Mouse (Mus musculus) neural tube, embryonic 13.5 days (tissue): ENCODE results near the gene Amfr. TPM values are rescaled to one million over a fixed set of nuclear protein-coding genes. Genes with fewer than 3 reads are reported as not detected.
"Not testable (repeated sequence)": the region's sequence is repeated elsewhere in the genome, so short reads cannot be mapped to it uniquely, and the experiment has no call there.

Experiments
- ATAC-seq: fragments of 200-750 bp; cut with Nextera tagmentation; 2 replicates; pipeline ENCODE4 v1.8.0; 2017; ENCODE audit warnings: low read depth, mild to moderate bottlenecking, moderate TSS enrichment, moderate library complexity
- H3K27ac ChIP-seq: fragments of 300-500 bp; sonication (generic); replicated peaks from 2 replicates; pipeline ENCODE4 v1.5.1; 2015; ENCODE audit warnings: moderate library complexity, mild to moderate bottlenecking, inconsistent platforms
- H3K27me3 ChIP-seq: fragments of 300-500 bp; sonication (generic); 2 replicates; pipeline ENCODE4 v1.6.1; 2015; ENCODE audit warnings: mild to moderate bottlenecking, inconsistent platforms
- H3K36me3 ChIP-seq: fragments of 300-500 bp; sonication (generic); 2 replicates; pipeline ENCODE4 v1.6.1; 2015; ENCODE audit warnings: mild to moderate bottlenecking, inconsistent platforms
- H3K4me1 ChIP-seq: fragments of 300-500 bp; sonication (generic); replicated peaks from 2 replicates; pipeline ENCODE4 v1.6.1; 2015; ENCODE audit warnings: inconsistent platforms
- H3K4me2 ChIP-seq: fragments of 300-500 bp; sonication (generic); 2 replicates; pipeline ENCODE4 v1.6.1; 2015; ENCODE audit warnings: inconsistent platforms, mild to moderate bottlenecking, moderate library complexity
- H3K4me3 ChIP-seq: fragments of 300-500 bp; sonication (generic); 2 replicates; pipeline ENCODE4 v1.5.1; 2015; ENCODE audit warnings: mild to moderate bottlenecking, inconsistent platforms
- H3K9ac ChIP-seq: fragments of 300-500 bp; sonication (generic); 2 replicates; pipeline ENCODE4 v1.6.1; 2015; ENCODE audit warnings: moderate library complexity, mild to moderate bottlenecking, inconsistent platforms
- H3K9me3 ChIP-seq: fragments of 300-500 bp; sonication (generic); 2 replicates; pipeline ENCODE4 v1.6.1; 2016; ENCODE audit warnings: inconsistent platforms
- WGBS: fragments of 180-500 bp; shearing (Covaris S2); methylation state at CpG from one replicate; pipeline ENCODE4 v1.1.7; 2015; 5-methylcytosine and 5-hydroxymethylcytosine counted together
- polyA plus RNA-seq: library from polyadenylated mRNA; unstranded; fragments of >200 nt; fragmentation: Nextera tagmentation; extraction: Ambion mirVana; gene quantifications from 2 replicates; pipeline ENCODE4 v1.2.1, GENCODE M21; 2015

The Amfr gene
- 67.1 and 74.4 TPM in 2 replicates for polyA plus RNA-seq

DNA sequence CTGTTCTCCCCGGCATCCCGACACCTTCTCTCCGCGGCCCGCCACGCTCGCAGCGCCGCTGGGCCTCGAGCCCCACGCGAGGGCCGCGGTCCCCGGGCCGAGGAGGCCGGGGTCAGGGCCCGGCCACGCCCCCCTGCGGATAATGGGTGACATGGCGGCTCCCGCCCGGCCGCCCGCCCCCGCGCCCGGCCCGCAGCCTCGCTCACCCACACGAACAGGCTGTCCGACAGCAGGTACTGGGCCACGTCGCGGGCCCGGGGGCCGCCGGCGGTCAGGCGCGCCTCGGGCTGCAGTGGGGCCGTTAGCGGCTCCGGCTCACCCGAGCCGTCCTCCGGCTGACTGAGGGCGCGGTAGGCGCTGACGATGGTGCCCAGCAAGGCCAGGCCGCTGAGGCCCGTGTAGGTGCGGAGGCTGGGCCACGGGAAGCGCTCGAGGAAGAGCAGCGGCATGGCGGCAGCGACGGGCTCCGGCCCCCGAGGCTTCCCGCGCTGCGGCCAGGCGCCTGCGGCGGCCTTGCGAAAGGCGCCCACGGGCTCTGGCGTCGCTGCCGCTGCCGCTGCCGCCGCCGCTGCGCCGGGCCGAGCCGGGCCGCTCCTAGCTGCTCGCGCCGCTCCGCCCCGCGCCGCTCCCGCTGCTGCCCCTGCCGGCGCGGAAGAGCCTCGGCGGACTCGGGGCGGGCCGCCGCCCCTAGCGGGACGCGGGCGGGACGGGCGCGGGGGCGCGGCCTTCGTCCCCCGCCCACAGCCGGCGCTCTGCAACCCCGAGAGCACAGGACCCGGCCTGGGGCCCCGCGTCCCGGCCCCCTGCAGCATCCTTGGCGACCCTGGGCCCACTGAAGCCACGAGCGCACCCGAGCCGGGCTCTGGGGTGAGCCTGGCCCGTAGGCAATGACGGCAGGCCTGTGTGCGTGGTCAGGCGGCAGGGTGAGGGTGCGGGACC lies at the start of gene Amfr:
Amfr (minus strand) TSS at position 830 of the 939 bp plus-strand sequence.
- Histone ChIP-seq H3K27me3 (no peaks in the 10 kb centered on the region), H3K36me3 (peaks cover 10% of the 10 kb centered on the region; the same call in 1 of the 2 replicates), H3K4me3 (peak within 1 kb of the TSS; percentile 96), H3K4me1 (peaks cover 36% of the 10 kb centered on the region), H3K9me3 (no peaks in the 10 kb centered on the region), H3K4me2 (peak within 1 kb of the TSS; percentile 79), H3K9ac (peak within 1 kb of the TSS; percentile 99), H3K27ac (peak within 1 kb of the TSS; percentile 96)
- ATAC-seq: peak; percentile 93
- under 1% methylated on average over 115 of the region's 130 CpGs for WGBS

DNA sequence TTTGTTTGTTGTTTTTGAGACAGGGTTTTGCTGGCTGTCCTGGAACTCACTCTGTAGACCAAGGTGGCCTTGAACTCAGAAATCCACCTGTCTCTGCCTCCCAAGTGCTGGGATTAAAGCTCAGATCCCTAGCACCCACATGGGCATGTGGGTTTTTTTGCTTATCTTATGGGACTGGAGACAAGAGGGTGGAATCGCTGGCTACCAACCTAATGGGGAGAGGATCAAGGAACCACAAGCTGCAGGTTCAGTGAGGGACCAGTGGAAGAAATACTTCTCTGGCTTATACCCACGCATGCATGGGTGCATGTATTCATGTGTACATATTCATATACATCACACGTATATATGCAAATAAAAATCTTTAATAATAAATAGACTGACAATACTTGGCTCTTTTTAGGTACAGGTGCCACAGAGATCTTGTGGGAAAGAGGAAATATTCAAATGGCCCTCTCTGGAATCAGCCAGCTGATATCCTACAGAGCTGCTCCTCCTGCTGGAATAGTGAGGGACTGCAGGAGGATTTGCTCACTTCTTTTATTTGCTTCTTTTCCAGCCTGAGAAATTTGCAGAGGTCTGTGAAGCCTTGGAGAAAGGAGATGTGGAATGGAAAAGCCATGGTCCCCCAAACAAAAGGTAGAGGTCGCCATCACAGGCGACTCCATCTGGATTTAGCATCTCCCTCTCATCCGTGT lies 44.7 kb upstream of the Amfr start:
- H3K4me2 ChIP-seq: no peak overlapping the region
- peaks cover 80% of the 10 kb centered on the region for H3K36me3 ChIP-seq
- no peaks in the 10 kb centered on the region for H3K27me3 ChIP-seq
- WGBS: 74% methylated on average over 6 of the region's 6 CpGs
- H3K4me3 ChIP-seq: no peak overlapping the region
- H3K9ac ChIP-seq: no peak overlapping the region
- H3K27ac ChIP-seq: no peak overlapping the region
- no peaks in the 10 kb centered on the region for H3K4me1 ChIP-seq
- no peak for ATAC-seq
- H3K9me3 ChIP-seq: no peaks in the 10 kb centered on the region

DNA sequence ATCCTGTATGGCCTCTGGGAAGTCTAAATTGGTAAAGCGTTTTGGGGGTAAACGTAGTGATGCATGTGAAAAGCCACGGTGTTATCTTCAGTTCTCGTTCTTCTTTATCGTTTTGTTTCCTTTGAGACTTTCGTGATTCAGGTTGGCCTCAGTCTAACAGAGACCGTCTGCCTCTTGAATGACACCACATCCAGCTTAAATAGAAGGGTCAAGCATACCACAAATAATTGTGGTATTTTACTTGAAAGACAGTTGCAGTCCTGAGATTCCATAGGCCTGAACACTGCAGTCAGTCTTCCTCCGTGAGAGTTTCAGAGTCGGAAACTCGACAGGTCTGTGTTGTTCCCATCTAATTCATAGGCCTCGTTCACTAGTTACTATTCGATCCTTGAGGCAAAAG lies 40.1 kb upstream of the Amfr start:
- no peaks in the 10 kb centered on the region for H3K27me3 ChIP-seq
- no peaks in the 10 kb centered on the region for H3K9me3 ChIP-seq
- 93% methylated on average over 12 of the region's 12 CpGs for WGBS
- peaks cover 67% of the 10 kb centered on the region for H3K36me3 ChIP-seq
- no peak overlapping the region for H3K27ac ChIP-seq
- H3K9ac ChIP-seq: no peak overlapping the region
- ATAC-seq: no peak
- H3K4me1 ChIP-seq: no peaks in the 10 kb centered on the region
- H3K4me2 ChIP-seq: no peak overlapping the region
- H3K4me3 ChIP-seq: no peak overlapping the region

DNA sequence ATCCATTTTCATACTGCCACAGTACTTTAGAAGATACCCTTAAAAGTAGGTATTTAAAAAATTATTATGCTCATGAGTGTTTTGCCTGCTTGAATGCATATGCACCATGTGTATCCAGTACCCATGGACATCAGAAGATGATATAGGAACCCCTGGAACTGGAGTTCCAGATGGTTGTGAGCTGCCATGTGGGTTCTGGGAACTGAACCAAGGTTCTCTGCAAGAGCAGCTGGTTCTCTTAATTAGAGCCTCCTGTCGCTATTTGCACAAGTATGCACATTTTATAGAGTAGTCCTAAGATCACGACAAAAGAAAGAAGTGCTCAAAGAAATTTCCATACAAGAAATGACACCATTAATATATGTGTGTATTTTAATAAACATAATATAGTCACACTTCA lies 35.2 kb upstream of the Amfr start:
- H3K36me3 ChIP-seq: peaks cover 41% of the 10 kb centered on the region

GRCm38 (mm10) chr8:94037806-94038205 lies 25.2 kb upstream of the Amfr start:
- WGBS: 10% methylated on average over 15 of the region's 15 CpGs
- Histone ChIP-seq H3K4me3 (peak overlapping the region; percentile 70), H3K27ac (no peak overlapping the region; the same call in 1 of the 2 replicates), H3K9me3 (no peaks in the 10 kb centered on the region), H3K4me2 (peak overlapping the region; percentile 83), H3K36me3 (peaks cover 13% of the 10 kb centered on the region), H3K9ac (peak overlapping the region; percentile 75), H3K27me3 (no peaks in the 10 kb centered on the region), H3K4me1 (peaks cover 37% of the 10 kb centered on the region)
- ATAC-seq: no peak

More for the DNA sequence above, 35.2 kb upstream of the Amfr start:
- Histone ChIP-seq H3K27me3 (no peaks in the 10 kb centered on the region), H3K9me3 (no peaks in the 10 kb centered on the region), H3K4me1 (no peaks in the 10 kb centered on the region), H3K27ac (no peak overlapping the region), H3K9ac (no peak overlapping the region), H3K4me2 (no peak overlapping the region), H3K4me3 (no peak overlapping the region)
- no peak for ATAC-seq
- 85% methylated on average over 2 of the region's 2 CpGs for WGBS

DNA sequence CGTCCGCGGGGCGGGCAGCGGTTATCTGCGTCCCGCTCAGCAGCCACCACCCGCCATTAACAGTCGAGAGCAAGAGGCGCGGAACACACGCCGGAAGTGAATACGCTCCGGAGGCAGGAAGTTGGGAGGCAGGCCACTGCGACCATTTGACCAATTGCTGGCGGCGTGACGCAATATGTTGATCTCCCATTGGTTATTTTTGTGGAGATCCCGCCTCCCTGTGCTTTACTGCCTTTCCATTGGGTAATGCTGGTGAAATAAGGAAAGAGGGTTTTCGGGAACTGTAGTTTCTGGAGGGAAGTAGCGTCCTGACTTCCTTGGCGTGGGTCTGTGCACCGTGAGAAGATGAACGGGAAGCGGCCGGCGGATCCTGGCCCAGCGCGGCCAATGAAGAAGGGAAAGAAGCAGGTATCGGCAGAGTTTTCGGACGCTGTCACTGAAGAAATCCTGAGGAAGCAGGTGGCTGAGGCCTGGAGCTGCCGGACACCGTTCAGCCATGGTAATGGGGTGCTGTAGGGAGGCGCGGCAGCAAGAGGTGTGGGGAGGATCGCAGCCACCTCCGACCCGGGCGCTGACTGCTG lies 24.4 kb upstream of the Amfr start, which contains the start of the genes Nudt21 and Ogfod1:
Nudt21 (minus strand) TSS at position 88 of the 581 bp plus-strand sequence.
Ogfod1 (plus strand) TSS at position 255 of the 581 bp plus-strand sequence.
- no peaks in the 10 kb centered on the region for H3K9me3 ChIP-seq
- peak within 1 kb of the TSS; percentile 79 for H3K9ac ChIP-seq
- peaks cover 13% of the 10 kb centered on the region for H3K36me3 ChIP-seq
- peak within 1 kb of the TSS; percentile 88 for H3K4me2 ChIP-seq
- H3K27ac ChIP-seq: peak within 1 kb of the TSS; percentile 81
- peak within 1 kb of the TSS; percentile 70 for H3K4me3 ChIP-seq
- no peaks in the 10 kb centered on the region for H3K27me3 ChIP-seq
- peaks cover 37% of the 10 kb centered on the region for H3K4me1 ChIP-seq
- ATAC-seq: peak; percentile 99
- under 1% methylated on average over 41 of the region's 41 CpGs for WGBS

DNA sequence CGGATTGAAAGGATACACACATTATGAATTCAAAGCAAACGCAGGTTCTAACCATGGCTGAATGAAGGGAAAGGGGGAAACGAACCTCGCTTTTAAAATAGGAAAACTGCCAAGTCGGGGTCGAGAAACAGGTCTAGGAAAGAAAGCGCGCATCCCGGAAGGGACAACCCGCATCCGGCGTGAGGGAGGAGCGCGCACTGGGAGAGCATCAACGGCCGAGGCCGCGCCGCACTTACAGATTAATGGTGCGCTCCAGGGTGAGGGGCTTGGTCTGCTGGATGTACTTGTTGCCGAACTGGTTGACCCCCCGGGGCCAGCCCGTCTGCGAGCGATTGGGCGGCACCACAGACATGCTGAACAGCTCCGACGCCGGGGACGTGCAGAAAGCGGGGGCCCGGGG lies 23.9 kb upstream of the Amfr start:
- Histone ChIP-seq H3K4me2 (peak overlapping the region; percentile 88), H3K36me3 (peaks cover 15% of the 10 kb centered on the region), H3K9ac (peak overlapping the region; percentile 79), H3K4me3 (peak overlapping the region; percentile 70), H3K27ac (peak overlapping the region; percentile 81), H3K4me1 (peaks cover 37% of the 10 kb centered on the region)
- ATAC-seq: peak; percentile 95
- H3K27me3 ChIP-seq, H3K9me3 ChIP-seq: not testable (repeated sequence)
- WGBS: 0% methylated on average over 27 of the region's 32 CpGs

DNA sequence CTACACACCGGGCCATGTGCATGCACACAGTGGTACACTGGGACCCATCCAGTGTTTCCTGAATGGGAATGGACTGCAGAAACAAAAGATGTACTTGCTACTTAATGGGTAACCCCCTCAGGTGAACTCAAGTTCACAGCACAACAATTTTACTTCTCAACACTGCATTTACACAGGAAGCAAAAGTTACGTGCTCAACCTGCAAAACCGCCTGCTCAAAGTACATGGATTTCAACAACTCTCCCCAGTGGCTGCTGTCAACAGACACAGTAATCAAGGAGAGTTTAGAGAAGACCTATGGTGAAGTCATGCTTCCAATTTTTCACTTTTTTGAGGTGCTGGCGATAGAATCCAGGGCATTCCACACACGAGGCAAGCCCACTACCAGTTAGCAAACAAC lies 22.6 kb upstream of the Amfr start:
- Histone ChIP-seq H3K4me3 (peak overlapping the region; percentile 70), H3K27ac (no peak overlapping the region), H3K4me1 (peaks cover 37% of the 10 kb centered on the region), H3K27me3 (no peaks in the 10 kb centered on the region), H3K9me3 (no peaks in the 10 kb centered on the region), H3K4me2 (peak overlapping the region; percentile 88), H3K9ac (peak overlapping the region; percentile 59), H3K36me3 (peaks cover 26% of the 10 kb centered on the region)
- no peak for ATAC-seq
- 71% methylated on average over 5 of the region's 5 CpGs for WGBS

DNA sequence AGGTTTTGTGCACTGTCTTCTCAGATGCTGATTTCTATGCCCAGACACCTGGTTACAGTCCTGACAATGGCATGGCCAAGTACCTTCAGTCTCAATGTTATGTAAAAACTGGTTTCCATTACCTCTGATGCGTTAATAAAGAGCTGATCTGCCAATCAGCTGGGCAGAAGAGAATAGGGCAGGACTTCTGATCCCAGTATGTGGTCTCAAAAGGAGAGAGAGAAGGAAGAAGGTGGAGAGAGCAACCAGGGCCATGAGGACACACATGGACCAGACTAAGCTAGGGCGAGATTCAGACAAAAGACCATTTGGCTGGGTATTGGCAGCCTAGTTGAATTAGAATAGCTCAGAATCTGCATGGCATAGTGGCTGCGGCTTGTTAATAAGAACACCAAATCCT lies 21.0 kb upstream of the Amfr start:
- Histone ChIP-seq H3K27me3 (no peaks in the 10 kb centered on the region), H3K9ac (no peak overlapping the region), H3K27ac (no peak overlapping the region), H3K4me2 (no peak overlapping the region), H3K36me3 (peaks cover 29% of the 10 kb centered on the region), H3K4me1 (peaks cover 37% of the 10 kb centered on the region), H3K9me3 (no peaks in the 10 kb centered on the region), H3K4me3 (no peak overlapping the region)
- no peak for ATAC-seq
- 64% methylated on average over 3 of the region's 3 CpGs for WGBS

DNA sequence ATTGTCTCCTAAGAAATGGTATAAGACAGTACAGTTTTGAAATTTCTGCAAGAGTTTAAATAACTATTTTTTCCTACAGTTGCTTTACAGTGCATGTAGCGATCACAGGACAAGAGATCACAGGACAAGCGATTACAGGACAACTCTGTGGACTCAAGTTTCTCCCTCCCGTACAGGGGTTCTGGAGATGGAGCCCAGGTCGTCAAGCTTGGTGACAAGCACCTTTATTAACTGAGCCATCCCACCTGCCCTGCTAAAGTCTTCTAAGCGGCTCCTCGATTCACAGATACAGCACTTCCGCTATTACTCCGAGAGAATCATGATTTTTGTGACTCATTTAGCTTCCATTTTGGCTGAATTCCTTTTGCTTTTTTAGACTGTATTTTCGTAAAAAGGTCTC lies 17.1 kb upstream of the Amfr start:
- Histone ChIP-seq H3K4me1 (peaks cover 13% of the 10 kb centered on the region), H3K27ac (no peak overlapping the region), H3K4me2 (no peak overlapping the region), H3K9me3 (no peaks in the 10 kb centered on the region), H3K36me3 (peaks cover 65% of the 10 kb centered on the region), H3K4me3 (no peak overlapping the region), H3K9ac (no peak overlapping the region), H3K27me3 (no peaks in the 10 kb centered on the region)
- no peak for ATAC-seq
- 95% methylated on average over 9 of the region's 9 CpGs for WGBS

GRCm38 (mm10) chr8:94023916-94024315 lies 11.3 kb upstream of the Amfr start:
- Histone ChIP-seq H3K9ac (no peak overlapping the region), H3K27ac (no peak overlapping the region), H3K4me2 (no peak overlapping the region), H3K4me1 (no peaks in the 10 kb centered on the region), H3K36me3 (peaks cover 85% of the 10 kb centered on the region), H3K9me3 (no peaks in the 10 kb centered on the region), H3K27me3 (no peaks in the 10 kb centered on the region), H3K4me3 (no peak overlapping the region)
- 93% methylated on average over 6 of the region's 6 CpGs for WGBS
- ATAC-seq: no peak
